Mouse (Mus musculus) heart, adult 11 months (tissue): ENCODE data around the gene Ftsj3.
A peak's percentile ranks its signal among the peaks of the same experiment; 100 is the strongest.

Experiments used
- DNase-seq: peaks from one replicate; pipeline ENCODE4 v3.0.0; 2022

Ftsj3 gene

GRCm38 (mm10) chr11:106200756-106201155, 55.1 kb downstream of the Ftsj3 start:
- peak; percentile 52 for DNase-seq

- peak; percentile 66 for DNase-seq
Observed at GRCm38 (mm10) chr11:106199997-106200396, 55.9 kb downstream of the Ftsj3 start.
